Mouse (Mus musculus): Measurements from ENCODE around the gene Lrrfip1. TPM values are rescaled to one million over a fixed set of nuclear protein-coding genes. Genes with fewer than 3 reads are reported as not detected.

Gene Lrrfip1
- total RNA-seq, 1 experiment: 31.5 TPM

GRCm38 (mm10) chr1:91123004-91123403, 124.5 kb downstream of the Lrrfip1 start:
- peaks cover 2% of the 10 kb centered on the region; the same call in 1 of the 2 replicates for H3K36me3 ChIP-seq (ENCODE audit: control insufficient read depth, insufficient read depth, low read length, poor library complexity, severe bottlenecking)
- no peak for DNase-seq (ENCODE audit: low read depth, low spot score)
- no peak for TF ChIP-seq ZNF384 (IDR thresholded peaks at IDR 0.05; ENCODE audit: low read depth, low read length)
- no peak for TF ChIP-seq ZC3H11A (IDR thresholded peaks at IDR 0.05; ENCODE audit: borderline replicate concordance, low read depth, low read length)
- TF ChIP-seq MAFK (IDR thresholded peaks at IDR 0.05; ENCODE audit: insufficient read depth, low read depth, low read length): no peak
- TF ChIP-seq CHD2 (IDR thresholded peaks at IDR 0.05; ENCODE audit: low read depth, low read length): no peak
- TF ChIP-seq HCFC1 (IDR thresholded peaks at IDR 0.05; ENCODE audit: borderline replicate concordance, insufficient read depth, low read length): no peak
- H3K9me3 ChIP-seq (ENCODE audit: control insufficient read depth, insufficient read depth, low read depth, low read length): no peaks in the 10 kb centered on the region
- H3K4me3 ChIP-seq (ENCODE audit: insufficient read depth in 1 of 2, low read depth in 1 of 2, low read length in 2 of 2, poor library complexity in 1 of 2, severe bottlenecking in 1 of 2): no peak overlapping the region
- H3K9ac ChIP-seq (ENCODE audit: insufficient read depth, low read depth, low read length, poor library complexity, severe bottlenecking): no peak overlapping the region
- in situ Hi-C loops (cut with MboI; ENCODE audit: low sequenced_read_pairs in 2 of 2, unreplicated experiment in 2 of 2): no loop called here
- H3K4me1 ChIP-seq (ENCODE audit: control insufficient read depth in 2 of 2, insufficient read depth in 2 of 2, low read length in 2 of 2, poor library complexity in 1 of 2): no peaks in the 10 kb centered on the region
- no peak overlapping the region for H3K27ac ChIP-seq (ENCODE audit: insufficient read depth, low read depth, low read length, poor library complexity, severe bottlenecking)

GRCm38 (mm10) chr1:91123466-91123865, 124.9 kb downstream of the Lrrfip1 start:
- DNase-seq (ENCODE audit: low read depth, low spot score): no peak
- TF ChIP-seq CHD2 (IDR thresholded peaks at IDR 0.05; ENCODE audit: low read depth, low read length) (no peak), ZNF384 (IDR thresholded peaks at IDR 0.05; ENCODE audit: low read depth, low read length) (no peak), MAFK (IDR thresholded peaks at IDR 0.05; ENCODE audit: insufficient read depth, low read depth, low read length) (no peak), ZC3H11A (IDR thresholded peaks at IDR 0.05; ENCODE audit: borderline replicate concordance, low read depth, low read length) (no peak), HCFC1 (IDR thresholded peaks at IDR 0.05; ENCODE audit: borderline replicate concordance, insufficient read depth, low read length) (no peak)
- H3K9me3 ChIP-seq (ENCODE audit: control insufficient read depth, insufficient read depth, low read depth, low read length): no peaks in the 10 kb centered on the region
- H3K36me3 ChIP-seq (ENCODE audit: control insufficient read depth, insufficient read depth, low read length, poor library complexity, severe bottlenecking): peaks cover 2% of the 10 kb centered on the region; the same call in 1 of the 2 replicates
- H3K9ac ChIP-seq (ENCODE audit: insufficient read depth, low read depth, low read length, poor library complexity, severe bottlenecking): no peak overlapping the region
- no peak overlapping the region for H3K4me3 ChIP-seq (ENCODE audit: insufficient read depth in 1 of 2, low read depth in 1 of 2, low read length in 2 of 2, poor library complexity in 1 of 2, severe bottlenecking in 1 of 2)
- in situ Hi-C loops (cut with MboI; ENCODE audit: low sequenced_read_pairs in 2 of 2, unreplicated experiment in 2 of 2): no loop called here
- no peaks in the 10 kb centered on the region for H3K4me1 ChIP-seq (ENCODE audit: control insufficient read depth in 2 of 2, insufficient read depth in 2 of 2, low read length in 2 of 2, poor library complexity in 1 of 2)
- no peak overlapping the region for H3K27ac ChIP-seq (ENCODE audit: insufficient read depth, low read depth, low read length, poor library complexity, severe bottlenecking)

GRCm38 (mm10) chr1:91128849-91129248, 130.3 kb downstream of the Lrrfip1 start:
- Histone ChIP-seq H3K4me3 (ENCODE audit: insufficient read depth in 1 of 2, low read depth in 1 of 2, low read length in 2 of 2, poor library complexity in 1 of 2, severe bottlenecking in 1 of 2) (no peak overlapping the region), H3K27ac (ENCODE audit: insufficient read depth, low read depth, low read length, poor library complexity, severe bottlenecking) (no peak overlapping the region), H3K36me3 (ENCODE audit: control insufficient read depth, insufficient read depth, low read length, poor library complexity, severe bottlenecking) (no peaks in the 10 kb centered on the region), H3K4me1 (ENCODE audit: control insufficient read depth in 2 of 2, insufficient read depth in 2 of 2, low read length in 2 of 2, poor library complexity in 1 of 2) (no peaks in the 10 kb centered on the region), H3K9ac (ENCODE audit: insufficient read depth, low read depth, low read length, poor library complexity, severe bottlenecking) (no peak overlapping the region), H3K9me3 (ENCODE audit: control insufficient read depth, insufficient read depth, low read depth, low read length) (no peaks in the 10 kb centered on the region)
- TF ChIP-seq ZC3H11A (IDR thresholded peaks at IDR 0.05; ENCODE audit: borderline replicate concordance, low read depth, low read length) (no peak), CHD2 (IDR thresholded peaks at IDR 0.05; ENCODE audit: low read depth, low read length) (no peak), HCFC1 (IDR thresholded peaks at IDR 0.05; ENCODE audit: borderline replicate concordance, insufficient read depth, low read length) (no peak), ZNF384 (IDR thresholded peaks at IDR 0.05; ENCODE audit: low read depth, low read length) (no peak), MAFK (IDR thresholded peaks at IDR 0.05; ENCODE audit: insufficient read depth, low read depth, low read length) (no peak)
- DNase-seq (ENCODE audit: low read depth, low spot score): no peak
- in situ Hi-C loops (cut with MboI; ENCODE audit: low sequenced_read_pairs in 2 of 2, unreplicated experiment in 2 of 2): no loop called here

GRCm38 (mm10) chr1:91137036-91137435, 138.5 kb downstream of the Lrrfip1 start:
- DNase-seq (ENCODE audit: low read depth, low spot score): no peak
- Histone ChIP-seq H3K9ac (ENCODE audit: insufficient read depth, low read depth, low read length, poor library complexity, severe bottlenecking) (no peak overlapping the region), H3K9me3 (ENCODE audit: control insufficient read depth, insufficient read depth, low read depth, low read length) (no peaks in the 10 kb centered on the region), H3K27ac (ENCODE audit: insufficient read depth, low read depth, low read length, poor library complexity, severe bottlenecking) (no peak overlapping the region), H3K4me1 (ENCODE audit: control insufficient read depth in 2 of 2, insufficient read depth in 2 of 2, low read length in 2 of 2, poor library complexity in 1 of 2) (no peaks in the 10 kb centered on the region), H3K36me3 (ENCODE audit: control insufficient read depth, insufficient read depth, low read length, poor library complexity, severe bottlenecking) (no peaks in the 10 kb centered on the region), H3K4me3 (ENCODE audit: insufficient read depth in 1 of 2, low read depth in 1 of 2, low read length in 2 of 2, poor library complexity in 1 of 2, severe bottlenecking in 1 of 2) (no peak overlapping the region)
- TF ChIP-seq ZC3H11A (IDR thresholded peaks at IDR 0.05; ENCODE audit: borderline replicate concordance, low read depth, low read length) (no peak), ZNF384 (IDR thresholded peaks at IDR 0.05; ENCODE audit: low read depth, low read length) (no peak), CHD2 (IDR thresholded peaks at IDR 0.05; ENCODE audit: low read depth, low read length) (no peak), MAFK (IDR thresholded peaks at IDR 0.05; ENCODE audit: insufficient read depth, low read depth, low read length) (no peak), HCFC1 (IDR thresholded peaks at IDR 0.05; ENCODE audit: borderline replicate concordance, insufficient read depth, low read length) (no peak)
- in situ Hi-C loops (cut with MboI; ENCODE audit: low sequenced_read_pairs in 2 of 2, unreplicated experiment in 2 of 2): no loop called here

- in situ Hi-C loops (cut with MboI; ENCODE audit: low sequenced_read_pairs in 2 of 2, unreplicated experiment in 2 of 2): no loop called here
- Histone ChIP-seq H3K36me3 (ENCODE audit: control insufficient read depth, insufficient read depth, low read length, poor library complexity, severe bottlenecking) (no peaks in the 10 kb centered on the region), H3K9me3 (ENCODE audit: control insufficient read depth, insufficient read depth, low read depth, low read length) (no peaks in the 10 kb centered on the region), H3K27ac (ENCODE audit: insufficient read depth, low read depth, low read length, poor library complexity, severe bottlenecking) (no peak within 1 kb of the TSS), H3K4me1 (ENCODE audit: control insufficient read depth in 2 of 2, insufficient read depth in 2 of 2, low read length in 2 of 2, poor library complexity in 1 of 2) (no peaks in the 10 kb centered on the region), H3K9ac (ENCODE audit: insufficient read depth, low read depth, low read length, poor library complexity, severe bottlenecking) (no peak within 1 kb of the TSS), H3K4me3 (ENCODE audit: insufficient read depth in 1 of 2, low read depth in 1 of 2, low read length in 2 of 2, poor library complexity in 1 of 2, severe bottlenecking in 1 of 2) (peak within 1 kb of the TSS; percentile 10 to 23; a peak in 3 of 4 replicates)
- TF ChIP-seq HCFC1 (IDR thresholded peaks at IDR 0.05; ENCODE audit: borderline replicate concordance, insufficient read depth, low read length) (no peak), CHD2 (IDR thresholded peaks at IDR 0.05; ENCODE audit: low read depth, low read length) (peak; percentile 81; the same call in 1 of the 2 replicates)
- peak; percentile 45 for DNase-seq (ENCODE audit: low read depth, low spot score)
Measured at GRCm38 (mm10) chr1:91144813-91145212, 146.3 kb downstream of the Lrrfip1 start, which contains the start of gene Rbm44. TSS of gene Rbm44 (plus strand) at chr1:91145089.

All from ES-E14 (cell line).